Mouse (Mus musculus) midbrain, embryonic 10.5 days (tissue): ENCODE measurements around the gene Gal3st2. TPM values are rescaled to one million over a fixed set of nuclear protein-coding genes. Genes with fewer than 3 reads are reported as not detected.
A peak's percentile ranks its signal among the peaks of the same experiment; 100 is the strongest.
"Not testable (repeated sequence)": the region's sequence is repeated elsewhere in the genome, so short reads cannot be mapped to it uniquely, and the experiment has no call there.

Experiments
- DNase-seq: peaks from one replicate; pipeline ENCODE4 v3.0.0-alpha.2; 2017; ENCODE audit warnings: low spot score
- H3K27ac ChIP-seq: fragments of 300-500 bp; sonication (generic); replicated peaks from 2 replicates; pipeline ENCODE4 v1.5.1; 2016; ENCODE audit warnings: mild to moderate bottlenecking
- H3K27me3 ChIP-seq: fragments of 300-500 bp; sonication (generic); 2 replicates; pipeline ENCODE4 v1.6.1; 2016; ENCODE audit warnings: low read depth, mild to moderate bottlenecking; ENCODE audit not compliant: poor library complexity, severe bottlenecking
- H3K36me3 ChIP-seq: fragments of 300-500 bp; sonication (generic); 2 replicates; pipeline ENCODE4 v1.6.1; 2016; ENCODE audit warnings: mild to moderate bottlenecking, moderate library complexity
- H3K4me1 ChIP-seq: fragments of 300-500 bp; sonication (generic); 2 replicates; pipeline ENCODE4 v1.6.1; 2016
- H3K4me3 ChIP-seq: fragments of 300-500 bp; sonication (generic); 2 replicates; pipeline ENCODE4 v1.5.1; 2016; ENCODE audit warnings: mild to moderate bottlenecking, moderate library complexity
- H3K9me3 ChIP-seq: fragments of 300-500 bp; sonication (generic); replicated peaks from 2 replicates; pipeline ENCODE4 v1.6.1; 2016; ENCODE audit warnings: mild to moderate bottlenecking
- WGBS: fragments of 180-500 bp; shearing (Covaris S2); methylation state at CpG from one replicate; pipeline ENCODE4 v1.1.7; 2016; 5-methylcytosine and 5-hydroxymethylcytosine counted together
- polyA plus RNA-seq: library from polyadenylated mRNA; unstranded; fragments of >200 nt; fragmentation: Nextera tagmentation; extraction: Ambion mirVana; gene quantifications from 2 replicates; pipeline ENCODE4 v1.2.1, GENCODE M21; 2016

The Gal3st2 gene
- polyA plus RNA-seq = not detected in 2 replicates

DNA sequence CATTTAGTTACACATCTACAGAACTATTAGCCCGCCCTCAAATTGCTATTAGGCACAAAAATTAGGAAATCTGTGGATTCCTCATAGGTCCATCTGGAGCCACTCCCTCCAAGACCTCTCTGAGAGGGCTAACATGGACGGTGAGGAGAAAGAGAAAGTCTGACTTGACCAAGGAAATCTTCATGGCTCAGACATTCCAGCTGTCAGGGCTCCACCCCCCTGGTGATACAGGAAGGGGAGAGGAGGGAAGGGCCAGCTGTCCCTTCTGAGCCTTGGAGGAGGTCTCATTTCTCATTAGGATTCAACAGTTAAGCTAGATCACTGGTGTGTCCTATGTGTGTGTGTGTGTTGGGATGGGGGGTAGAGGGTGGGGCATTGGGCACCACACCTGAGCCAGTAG, at the start of gene Gal3st2:
Gene Gal3st2 (plus strand): TSS at position 259 of the 400 bp plus-strand sequence.
- H3K36me3 ChIP-seq, H3K4me1 ChIP-seq, H3K27ac ChIP-seq, H3K27me3 ChIP-seq, H3K4me3 ChIP-seq, H3K9me3 ChIP-seq, DNase-seq: not testable (repeated sequence)
- whole genome bisulfite sequencing = 65% methylated on average over 2 of the region's 2 CpGs

DNA sequence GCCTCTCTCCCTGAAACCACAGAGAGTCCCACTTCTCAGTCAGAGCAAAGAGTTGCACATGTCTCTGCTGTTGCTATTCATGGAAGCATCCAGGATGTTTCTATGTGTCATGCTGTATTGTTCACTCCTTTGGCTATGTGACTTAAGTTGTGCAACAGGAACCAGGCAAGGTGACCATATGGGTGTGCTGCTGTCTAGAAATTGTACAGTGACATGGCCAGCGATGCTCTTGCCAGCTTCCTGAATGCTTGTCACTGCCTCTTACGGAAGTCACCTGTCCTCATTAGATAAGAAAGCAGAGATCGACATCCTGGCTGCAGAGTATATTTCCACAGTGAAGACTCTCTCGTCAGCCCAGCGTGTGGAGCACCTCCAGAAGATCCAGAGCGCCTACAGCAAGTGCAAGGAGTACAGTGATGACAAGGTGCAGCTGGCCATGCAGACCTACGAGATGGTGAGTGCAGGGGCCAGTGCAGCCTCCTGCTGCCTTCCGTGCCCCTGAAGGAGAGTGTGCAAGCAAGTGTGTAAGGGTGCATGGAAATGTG, 49.5 kb upstream of the Gal3st2 start:
- Histone ChIP-seq H3K36me3 (peaks cover 96% of the 10 kb centered on the region), H3K4me3 (no peak overlapping the region), H3K9me3 (no peaks in the 10 kb centered on the region), H3K27ac (no peak overlapping the region), H3K27me3 (no peaks in the 10 kb centered on the region), H3K4me1 (no peaks in the 10 kb centered on the region)
- 92% methylated on average over 8 of the region's 8 CpGs for WGBS
- no peak for DNase-seq

DNA sequence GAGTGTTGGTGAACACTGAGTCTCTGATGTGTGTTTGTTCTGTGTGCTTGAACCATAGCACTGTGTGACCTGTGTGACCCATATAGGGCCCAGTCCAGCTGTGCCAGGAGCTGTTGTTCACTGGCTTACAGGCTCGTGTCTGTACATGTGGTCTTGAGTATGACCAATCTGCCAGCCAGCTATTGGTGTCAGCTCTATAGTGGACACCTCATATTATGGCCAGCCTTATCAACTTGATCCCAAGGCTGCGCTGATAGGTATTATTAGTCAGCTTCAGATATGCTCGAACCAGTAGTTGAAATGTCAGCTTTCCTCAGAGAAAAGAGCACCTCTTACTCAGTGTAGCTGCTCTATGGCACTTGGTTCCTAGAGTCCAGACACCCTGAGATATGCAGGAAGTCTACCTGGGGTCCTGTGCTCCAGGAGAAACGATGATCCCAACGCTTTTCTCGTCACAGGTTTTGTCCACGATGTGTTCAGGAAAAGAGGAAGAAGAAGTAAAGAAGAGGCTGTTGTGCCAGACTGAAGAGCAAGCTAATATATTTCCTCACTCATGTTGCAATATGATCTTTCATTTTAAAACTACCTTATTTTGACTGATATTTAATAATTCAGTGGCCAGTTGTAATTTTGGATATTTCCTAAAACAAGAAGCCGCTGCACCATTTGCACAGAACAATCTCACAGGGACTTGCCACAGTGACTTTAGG, 43.1 kb upstream of the Gal3st2 start:
- WGBS = 92% methylated on average over 8 of the region's 8 CpGs
- peaks cover 88% of the 10 kb centered on the region for H3K36me3 ChIP-seq

DNA sequence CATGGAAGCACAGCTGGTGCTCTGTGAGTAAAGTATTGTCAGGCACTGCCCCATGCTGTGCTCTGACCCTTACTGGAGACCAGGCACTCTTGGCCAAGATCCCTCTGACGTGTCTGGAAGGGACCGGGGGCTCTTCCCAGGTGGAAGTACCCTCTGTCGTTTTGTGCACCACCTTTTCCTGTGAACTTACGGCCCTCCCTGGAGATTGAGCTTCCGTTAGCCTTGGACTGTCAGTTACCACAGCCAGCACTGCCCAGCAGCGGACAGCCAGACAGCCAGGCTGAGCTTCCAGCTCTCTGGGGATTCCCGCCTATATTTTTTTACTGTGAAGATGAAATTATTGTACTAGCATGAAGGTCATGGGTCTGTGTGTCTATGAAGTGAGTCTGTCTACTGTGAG, 42.4 kb upstream of the Gal3st2 start:
- Histone ChIP-seq H3K9me3 (no peaks in the 10 kb centered on the region), H3K27me3 (no peaks in the 10 kb centered on the region), H3K4me3 (no peak overlapping the region), H3K4me1 (no peaks in the 10 kb centered on the region), H3K36me3 (peaks cover 81% of the 10 kb centered on the region), H3K27ac (no peak overlapping the region)
- DNase-seq = no peak
- 89% methylated on average over 7 of the region's 7 CpGs for WGBS

More for the DNA sequence above, 43.1 kb upstream of the Gal3st2 start:
- no peak for DNase-seq
- Histone ChIP-seq H3K27me3 (no peaks in the 10 kb centered on the region), H3K4me1 (no peaks in the 10 kb centered on the region), H3K9me3 (no peaks in the 10 kb centered on the region), H3K4me3 (no peak overlapping the region), H3K27ac (no peak overlapping the region)

DNA sequence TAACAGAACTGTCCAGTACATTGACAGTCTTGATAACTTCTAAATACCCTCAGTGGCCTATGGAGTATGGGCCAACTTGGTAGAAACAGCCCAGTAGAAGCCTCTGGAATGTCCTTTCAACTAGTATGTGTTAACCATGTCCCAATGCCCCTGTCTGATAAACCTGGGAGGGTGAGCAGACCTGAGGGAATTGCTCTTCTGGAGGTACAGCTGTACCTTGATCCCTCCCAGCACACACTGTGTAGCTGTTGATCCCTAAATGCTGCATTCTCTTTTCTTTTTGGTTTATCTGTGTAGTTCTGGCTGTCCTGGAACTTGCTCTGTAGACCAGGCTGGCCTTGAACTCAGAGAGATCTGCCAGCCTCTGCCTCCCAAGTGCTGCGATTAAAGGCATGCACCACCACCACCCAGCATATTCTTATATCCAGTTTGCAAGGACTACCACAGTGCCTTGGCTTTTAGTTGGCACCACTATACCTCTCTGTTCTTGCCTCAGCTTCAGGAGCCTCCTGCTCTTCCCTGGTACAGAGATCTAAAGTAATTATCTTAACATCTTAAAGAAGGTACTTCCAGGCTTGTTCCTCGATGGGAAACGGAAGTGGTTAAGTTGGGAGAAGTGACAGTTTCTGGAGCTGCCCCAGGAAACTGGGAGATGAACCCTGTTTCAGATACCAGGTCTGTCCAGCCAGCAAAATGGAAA, 37.2 kb upstream of the Gal3st2 start:
- Histone ChIP-seq H3K4me1 (peaks cover 20% of the 10 kb centered on the region), H3K4me3 (no peak overlapping the region), H3K9me3 (no peaks in the 10 kb centered on the region), H3K27me3 (no peaks in the 10 kb centered on the region), H3K27ac (peak overlapping the region; percentile 89), H3K36me3 (peaks cover 29% of the 10 kb centered on the region)
- no peak for DNase-seq
- WGBS = 92% methylated on average over 3 of the region's 3 CpGs

DNA sequence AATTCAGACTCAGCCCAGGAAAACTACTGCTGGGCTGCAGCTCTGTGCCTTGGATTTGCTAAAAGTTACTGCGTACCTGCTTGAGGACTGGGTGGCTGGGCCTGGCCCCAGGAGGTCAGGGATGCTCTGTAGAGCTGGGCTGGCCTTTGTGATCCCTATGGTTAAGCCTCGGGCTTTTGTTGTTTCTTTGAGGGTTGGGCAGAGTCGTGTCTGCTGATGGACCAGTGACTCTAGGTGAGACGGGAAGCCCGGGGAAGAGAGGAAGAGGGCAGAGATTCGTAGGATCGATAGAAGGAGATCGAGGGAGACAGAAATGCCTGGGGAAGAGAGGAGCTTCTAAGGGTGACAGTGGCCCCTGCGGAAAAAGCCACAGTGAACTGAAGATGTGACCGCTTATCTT, 36.5 kb upstream of the Gal3st2 start, which contains the start of gene D2hgdh:
Gene D2hgdh (plus strand): TSS at position 301 of the 400 bp plus-strand sequence.
- no peak for DNase-seq
- Histone ChIP-seq H3K27me3 (no peaks in the 10 kb centered on the region), H3K4me1 (peaks cover 20% of the 10 kb centered on the region), H3K36me3 (peaks cover 23% of the 10 kb centered on the region), H3K9me3 (no peaks in the 10 kb centered on the region), H3K4me3 (peak within 1 kb of the TSS; percentile 68), H3K27ac (peak within 1 kb of the TSS; percentile 89)
- WGBS = 3% methylated on average over 10 of the region's 10 CpGs

DNA sequence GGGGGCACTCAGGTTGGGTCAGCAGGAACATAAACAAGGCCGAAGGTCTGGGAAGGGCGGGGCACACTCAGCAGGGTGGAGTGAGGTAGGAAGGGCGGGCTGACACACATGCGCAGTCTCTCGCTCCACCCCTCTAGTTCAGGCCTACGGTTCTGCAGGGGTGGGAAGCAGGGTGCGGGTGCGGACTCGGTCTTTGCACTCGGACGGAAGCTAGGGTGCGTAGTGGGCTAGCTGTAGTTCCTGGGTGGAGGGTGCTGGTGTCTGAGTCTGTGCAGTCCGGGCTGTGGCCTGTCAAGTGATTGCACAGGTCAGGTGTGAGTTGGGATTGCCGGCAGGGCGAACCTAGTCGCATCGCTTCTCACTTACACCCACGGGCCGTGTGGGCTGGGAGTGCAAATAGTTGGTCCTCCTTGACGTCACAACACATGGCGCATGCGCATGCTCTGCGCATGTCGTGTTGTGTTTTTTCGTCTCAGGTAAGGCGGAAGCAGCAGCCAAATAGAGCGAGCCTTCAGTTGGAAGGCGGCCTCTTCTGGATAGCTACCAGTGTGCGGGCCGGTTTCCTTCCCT, 35.9 kb upstream of the Gal3st2 start:
- peak overlapping the region; percentile 68 for H3K4me3 ChIP-seq
- peaks cover 20% of the 10 kb centered on the region for H3K4me1 ChIP-seq
- H3K36me3 ChIP-seq = peaks cover 20% of the 10 kb centered on the region
- H3K27me3 ChIP-seq = no peaks in the 10 kb centered on the region
- H3K9me3 ChIP-seq = no peaks in the 10 kb centered on the region
- WGBS = under 1% methylated on average over 30 of the region's 30 CpGs
- peak overlapping the region; percentile 89 for H3K27ac ChIP-seq
- peak; percentile 89 for DNase-seq

DNA sequence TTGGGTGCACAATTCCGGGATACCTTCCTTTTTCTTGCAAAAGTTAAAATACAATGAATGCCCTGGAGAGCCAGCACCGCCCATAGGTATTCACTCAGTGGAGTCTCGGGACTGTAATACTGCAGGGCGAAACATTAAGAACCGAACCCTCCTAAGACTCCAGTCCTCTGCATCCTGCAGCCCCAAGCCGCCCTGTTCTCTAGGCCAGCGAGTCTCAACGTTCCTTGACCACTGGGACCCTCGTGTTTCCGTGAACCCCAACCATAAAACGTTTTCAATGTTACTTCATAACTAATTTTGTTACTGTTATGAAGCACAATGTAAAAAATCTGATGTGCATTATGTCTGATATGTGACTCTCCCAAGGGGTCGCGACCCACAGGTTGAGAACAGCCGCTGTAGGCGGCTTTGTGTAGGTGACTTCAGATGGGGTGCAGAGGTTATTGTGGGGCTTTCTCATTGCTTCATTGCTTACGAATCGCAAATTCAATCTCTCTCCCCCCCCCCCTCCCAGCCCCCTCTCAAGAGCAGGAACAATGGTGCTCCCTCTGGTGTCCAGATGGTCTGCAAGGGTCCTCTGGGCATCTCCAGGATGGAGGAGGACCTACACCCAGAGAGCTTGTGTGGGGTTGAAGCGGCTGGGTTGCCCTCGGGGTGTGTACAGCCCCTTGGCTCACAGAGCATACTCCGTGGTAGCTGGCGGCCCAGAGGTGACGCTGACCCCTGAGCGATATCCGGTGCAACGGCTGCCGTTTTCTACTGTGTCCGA, 35.2 kb upstream of the Gal3st2 start:
- Histone ChIP-seq H3K4me3 (peak overlapping the region; percentile 68), H3K27ac (peak overlapping the region; percentile 89), H3K36me3 (peaks cover 12% of the 10 kb centered on the region), H3K9me3 (no peaks in the 10 kb centered on the region), H3K27me3 (no peaks in the 10 kb centered on the region), H3K4me1 (peaks cover 20% of the 10 kb centered on the region)
- WGBS = 47% methylated on average over 27 of the region's 27 CpGs
- DNase-seq = peak; percentile 31

DNA sequence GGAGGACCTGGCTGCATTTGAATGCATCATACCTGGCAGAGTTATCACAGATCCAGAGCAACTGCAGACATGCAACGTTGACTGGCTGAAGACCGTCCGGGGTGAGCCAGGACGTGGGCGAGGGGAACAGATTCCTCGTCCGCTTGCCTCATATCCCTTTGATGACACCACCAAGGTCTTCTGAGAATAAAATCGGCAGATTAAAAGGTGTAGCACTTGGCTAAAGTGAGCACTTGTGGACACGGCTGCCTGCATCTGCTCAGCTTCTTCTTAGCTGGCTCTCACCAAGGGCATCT, 34.6 kb upstream of the Gal3st2 start:
- Histone ChIP-seq H3K9me3 (no peaks in the 10 kb centered on the region), H3K4me3 (peak overlapping the region; percentile 68), H3K27me3 (no peaks in the 10 kb centered on the region), H3K36me3 (peaks cover 7% of the 10 kb centered on the region), H3K27ac (peak overlapping the region; percentile 89), H3K4me1 (peaks cover 20% of the 10 kb centered on the region)
- WGBS = 96% methylated on average over 9 of the region's 9 CpGs
- no peak for DNase-seq

DNA sequence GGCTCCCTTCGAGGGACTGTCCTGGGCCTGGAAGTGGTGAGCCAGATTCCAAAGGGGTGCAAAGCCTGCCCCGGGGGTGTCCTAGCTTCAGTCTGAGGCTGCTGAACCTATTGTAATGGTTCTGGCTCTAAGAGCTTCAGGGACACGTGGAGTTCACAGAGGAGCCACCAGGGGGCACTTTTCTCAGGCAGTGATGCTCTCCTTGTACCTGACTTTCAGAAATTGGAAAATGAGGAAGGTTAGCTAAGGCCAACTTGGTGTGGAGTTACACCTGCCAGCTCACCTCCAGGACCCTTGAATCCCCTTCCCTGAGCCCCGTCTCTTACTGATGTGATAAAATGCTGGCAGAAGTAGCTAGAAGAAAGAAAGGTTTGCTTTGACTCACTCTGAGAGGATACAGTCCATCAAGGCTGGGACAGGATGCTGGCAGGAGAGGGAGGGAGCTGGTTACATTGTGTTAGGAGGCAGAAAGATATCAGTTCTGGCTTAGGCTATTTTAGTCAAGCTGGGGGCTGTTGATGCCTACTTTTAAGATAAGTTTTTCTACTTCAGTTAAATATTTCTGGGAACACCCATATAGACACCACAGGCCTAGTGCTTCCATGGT, 28.2 kb upstream of the Gal3st2 start:
- not testable (repeated sequence) for H3K9me3 ChIP-seq, DNase-seq, H3K27me3 ChIP-seq, H3K4me3 ChIP-seq, H3K4me1 ChIP-seq, H3K27ac ChIP-seq
- peaks cover 34% of the 10 kb centered on the region for H3K36me3 ChIP-seq
- WGBS = 65% methylated on average over 4 of the region's 4 CpGs

DNA sequence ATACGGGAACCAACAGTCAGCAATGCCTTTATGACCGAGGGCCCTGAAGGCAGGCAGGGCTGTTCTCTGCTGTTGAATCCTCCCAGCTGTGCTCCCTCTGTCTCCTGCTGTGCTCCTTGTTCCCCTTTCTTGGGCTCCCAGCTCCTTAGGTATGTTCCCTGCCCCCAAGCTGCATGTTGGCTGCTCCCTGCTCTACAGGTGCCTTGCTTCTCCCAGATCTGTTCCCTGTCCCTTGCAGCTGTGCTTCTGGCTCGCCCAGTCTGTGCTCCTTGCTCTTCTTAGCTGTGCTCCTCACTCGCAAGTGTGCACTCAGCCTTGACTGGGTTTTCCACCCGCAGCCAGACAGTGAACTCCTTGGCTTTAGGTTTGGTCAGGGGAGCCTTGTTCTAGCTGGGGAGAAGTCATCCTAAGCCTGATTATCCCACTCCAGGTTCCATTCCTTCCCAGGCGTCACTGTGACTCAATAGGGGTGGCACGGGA, 26.4 kb upstream of the Gal3st2 start:
- no peak for DNase-seq
- H3K27ac ChIP-seq = no peak overlapping the region
- no peak overlapping the region for H3K4me3 ChIP-seq
- H3K4me1 ChIP-seq = no peaks in the 10 kb centered on the region
- 83% methylated on average over 7 of the region's 7 CpGs for WGBS
- peaks cover 37% of the 10 kb centered on the region for H3K36me3 ChIP-seq
- no peaks in the 10 kb centered on the region for H3K27me3 ChIP-seq
- no peaks in the 10 kb centered on the region for H3K9me3 ChIP-seq

DNA sequence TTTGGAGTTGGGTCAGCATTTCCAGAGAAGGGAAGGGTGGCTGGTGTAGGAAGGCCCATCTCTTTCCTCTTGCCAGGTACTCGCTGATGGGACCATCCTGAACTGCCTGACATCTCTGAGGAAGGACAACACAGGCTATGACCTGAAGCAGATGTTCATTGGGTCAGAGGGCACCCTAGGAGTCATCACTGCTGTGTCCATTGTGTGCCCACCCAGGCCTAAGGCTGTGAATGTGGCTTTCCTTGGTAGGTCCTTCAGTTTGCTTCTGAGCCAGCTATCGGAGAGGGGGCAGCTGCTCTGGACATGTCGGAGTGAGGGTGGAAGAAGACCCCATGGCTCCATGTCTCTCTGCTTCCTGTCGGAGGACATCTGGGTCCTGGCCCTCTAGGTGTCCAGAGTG, 25.9 kb upstream of the Gal3st2 start:
- Histone ChIP-seq H3K27ac (no peak overlapping the region), H3K27me3 (no peaks in the 10 kb centered on the region), H3K36me3 (peaks cover 35% of the 10 kb centered on the region), H3K9me3 (no peaks in the 10 kb centered on the region), H3K4me1 (no peaks in the 10 kb centered on the region), H3K4me3 (no peak overlapping the region)
- DNase-seq = no peak
- 93% methylated on average over 4 of the region's 4 CpGs for whole genome bisulfite sequencing
